Mouse (Mus musculus) limb, embryonic 10.5 days (tissue): Measurements from ENCODE around the gene Gm49510. TPM values are rescaled to one million over a fixed set of nuclear protein-coding genes. Genes with fewer than 3 reads are reported as not detected.
A peak's percentile ranks its signal among the peaks of the same experiment; 100 is the strongest.

Experiments used
- DNase-seq: peaks from one replicate; pipeline ENCODE4 v3.0.0-alpha.2; 2017; ENCODE audit warnings: low spot score
- H3K27ac ChIP-seq: fragments of 300-500 bp; sonication (generic); 2 replicates; pipeline ENCODE4 v1.5.1; 2016; ENCODE audit warnings: mild to moderate bottlenecking
- H3K27me3 ChIP-seq: fragments of 300-500 bp; sonication (generic); 2 replicates; pipeline ENCODE4 v1.6.1; 2016; ENCODE audit warnings: low read depth, mild to moderate bottlenecking; ENCODE audit not compliant: poor library complexity, severe bottlenecking
- H3K36me3 ChIP-seq: fragments of 300-500 bp; sonication (generic); 2 replicates; pipeline ENCODE4 v1.6.1; 2016; ENCODE audit warnings: mild to moderate bottlenecking, moderate library complexity
- H3K4me1 ChIP-seq: fragments of 300-500 bp; sonication (generic); 2 replicates; pipeline ENCODE4 v1.6.1; 2016
- H3K4me3 ChIP-seq: fragments of 300-500 bp; sonication (generic); 2 replicates; pipeline ENCODE4 v1.5.1; 2016; ENCODE audit warnings: mild to moderate bottlenecking, moderate library complexity
- H3K9me3 ChIP-seq: fragments of 300-500 bp; sonication (generic); replicated peaks from 2 replicates; pipeline ENCODE4 v1.6.1; 2016; ENCODE audit warnings: mild to moderate bottlenecking
- WGBS: fragments of 180-500 bp; shearing (Covaris S2); methylation state at CpG from one replicate; pipeline ENCODE4 v1.1.7; 2016; 5-methylcytosine and 5-hydroxymethylcytosine counted together
- polyA plus RNA-seq: library from polyadenylated mRNA; unstranded; fragments of >200 nt; fragmentation: Nextera tagmentation; extraction: Ambion mirVana; gene quantifications from 2 replicates; pipeline ENCODE4 v1.2.1, GENCODE M21; 2016

Gene Gm49510
- 0.13 and 0.51 TPM in 2 replicates for polyA plus RNA-seq

GRCm38 (mm10) chr15:78899409-78899739 is at the start of gene Gm49510:
Gene Gm49510 (plus strand): TSS chr15:78899667.
- DNase-seq = no peak
- WGBS = under 1% methylated on average over 20 of the region's 20 CpGs
- peaks cover 64% of the 10 kb centered on the region for H3K4me1 ChIP-seq
- H3K4me3 ChIP-seq = peak within 1 kb of the TSS; percentile 76
- peaks cover 41% of the 10 kb centered on the region for H3K36me3 ChIP-seq
- H3K27ac ChIP-seq = peak within 1 kb of the TSS; percentile 91
- 0 out of 2 replicates have a peak, but pooled peaks cover 3% of the 10 kb centered on the region for H3K27me3 ChIP-seq
- H3K9me3 ChIP-seq = no peaks in the 10 kb centered on the region

DNA sequence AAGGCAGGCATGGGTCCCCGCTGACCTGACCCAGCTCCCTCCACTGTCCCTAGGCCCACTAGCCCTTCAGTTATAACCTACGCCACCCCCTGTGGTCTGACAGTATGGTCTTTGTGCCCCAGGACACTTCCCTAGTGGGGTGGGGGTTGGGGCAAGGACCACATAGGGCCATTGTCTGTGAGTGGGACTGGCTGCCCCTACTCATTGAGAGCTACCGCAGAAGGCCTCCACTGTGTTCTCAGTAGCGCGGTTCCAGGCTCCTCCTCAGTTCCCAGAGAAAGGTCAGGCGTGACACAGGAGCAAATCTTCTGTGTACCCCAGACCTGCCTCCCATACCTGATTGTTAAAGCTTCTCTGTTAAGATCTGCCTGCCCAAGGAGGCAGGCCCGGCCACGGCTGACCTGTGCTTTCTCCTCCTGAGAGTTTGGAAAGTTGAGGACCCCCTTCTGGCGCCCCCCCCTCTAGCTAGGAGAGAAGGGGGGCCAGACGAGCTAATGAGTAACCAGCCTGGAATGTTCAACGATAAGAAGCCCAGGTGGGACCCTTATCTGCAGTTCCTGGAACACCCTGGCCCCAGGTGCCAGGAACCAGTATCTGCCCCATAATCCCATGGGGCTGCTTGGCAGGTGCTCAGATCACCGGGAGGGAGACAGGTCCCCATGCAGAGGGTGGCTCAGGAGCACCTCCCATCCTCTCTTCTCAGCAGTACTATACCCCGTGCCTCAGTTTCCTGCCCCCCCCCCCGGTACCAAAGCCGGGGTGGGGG is 49.2 kb upstream of the Gm49510 start:
- H3K4me3 ChIP-seq = no peak overlapping the region
- H3K27me3 ChIP-seq = 0 out of 2 replicates have a peak, but pooled peaks cover 3% of the 10 kb centered on the region
- 0 out of 2 replicates have a peak overlapping the region, but pooled peaks have one; percentile 1 for H3K27ac ChIP-seq
- no peak for DNase-seq
- H3K4me1 ChIP-seq = peaks cover 43% of the 10 kb centered on the region
- H3K36me3 ChIP-seq = peaks cover 19% of the 10 kb centered on the region
- no peaks in the 10 kb centered on the region for H3K9me3 ChIP-seq
- WGBS = 79% methylated on average over 15 of the region's 15 CpGs

GRCm38 (mm10) chr15:78850944-78851343 is 48.5 kb upstream of the Gm49510 start:
- Histone ChIP-seq H3K27ac (no peak overlapping the region), H3K36me3 (peaks cover 19% of the 10 kb centered on the region), H3K4me1 (peaks cover 38% of the 10 kb centered on the region), H3K27me3 (0 out of 2 replicates have a peak, but pooled peaks cover 3% of the 10 kb centered on the region), H3K9me3 (no peaks in the 10 kb centered on the region), H3K4me3 (no peak overlapping the region)
- 72% methylated on average over 6 of the region's 6 CpGs for WGBS
- DNase-seq = no peak

DNA sequence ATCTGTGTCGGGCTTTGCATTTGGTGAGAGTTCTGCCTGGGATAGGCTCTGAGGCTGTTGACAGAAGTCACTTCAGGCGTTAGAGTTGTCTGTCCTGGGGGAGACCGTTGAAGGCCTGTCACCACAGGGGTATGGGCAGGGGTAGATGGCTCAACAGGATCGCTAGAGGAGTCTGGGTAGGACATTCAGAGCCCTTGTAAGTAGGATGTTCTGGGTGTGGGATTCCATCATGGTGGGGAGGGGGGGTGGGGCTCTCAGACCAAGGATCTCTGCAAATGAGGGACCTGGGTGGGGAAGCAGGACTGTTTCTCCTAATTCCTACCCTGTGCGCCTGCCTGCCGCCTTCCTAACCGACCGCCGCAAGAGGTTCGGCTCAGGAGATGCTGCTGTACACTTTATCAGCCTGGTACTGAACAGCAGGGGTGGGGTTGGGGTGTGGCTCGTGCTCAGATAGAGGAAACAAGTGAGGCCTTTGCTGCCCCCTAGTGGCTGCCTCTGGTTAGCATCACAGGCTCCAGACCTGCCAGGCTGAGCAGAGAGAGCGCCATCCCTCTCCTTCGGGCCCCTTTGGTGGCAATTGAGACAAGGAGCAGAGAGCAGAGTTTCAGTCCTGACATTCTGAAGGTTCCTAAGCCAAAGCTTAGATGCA is 47.8 kb upstream of the Gm49510 start:
- no peak overlapping the region for H3K4me3 ChIP-seq
- H3K9me3 ChIP-seq = no peaks in the 10 kb centered on the region
- WGBS = 17% methylated on average over 13 of the region's 13 CpGs
- 0 out of 2 replicates have a peak, but pooled peaks cover 3% of the 10 kb centered on the region for H3K27me3 ChIP-seq
- H3K36me3 ChIP-seq = peaks cover 19% of the 10 kb centered on the region
- H3K4me1 ChIP-seq = peaks cover 38% of the 10 kb centered on the region
- peak; percentile 96 for DNase-seq
- no peak overlapping the region for H3K27ac ChIP-seq

- Histone ChIP-seq H3K27me3 (no peaks in the 10 kb centered on the region), H3K9me3 (no peaks in the 10 kb centered on the region), H3K36me3 (no peaks in the 10 kb centered on the region), H3K27ac (no peak within 1 kb of the TSS), H3K4me1 (peaks cover 34% of the 10 kb centered on the region), H3K4me3 (no peak within 1 kb of the TSS)
- 78% methylated on average over 8 of the region's 8 CpGs for WGBS
- no peak for DNase-seq
Measured at GRCm38 (mm10) chr15:78855303-78855965, 44.0 kb upstream of the Gm49510 start, which contains the start of gene Lgals2. Gene Lgals2 (minus strand): TSS chr15:78855529.

DNA sequence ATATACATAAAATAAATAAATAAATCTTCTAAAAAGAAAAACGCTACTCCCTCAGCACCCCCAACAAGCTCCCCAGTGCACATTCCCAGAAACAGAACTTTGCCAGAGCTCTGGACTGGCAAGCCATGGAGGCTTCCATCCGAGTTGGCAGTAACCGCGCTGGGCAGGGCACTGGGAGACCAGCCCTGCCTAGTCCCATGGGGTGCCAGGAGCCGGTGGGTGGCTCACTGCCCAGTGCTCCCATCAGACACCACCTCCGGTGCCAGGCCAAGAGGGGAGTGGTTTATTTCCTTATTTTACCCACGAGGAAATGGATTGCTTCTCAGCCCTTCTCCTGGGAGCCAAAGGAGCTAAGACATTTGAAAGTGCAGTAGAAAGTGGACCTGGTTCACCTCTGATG is 42.5 kb upstream of the Gm49510 start:
- no peak for DNase-seq
- no peaks in the 10 kb centered on the region for H3K27me3 ChIP-seq
- H3K9me3 ChIP-seq = no peaks in the 10 kb centered on the region
- no peak overlapping the region for H3K4me3 ChIP-seq
- no peak overlapping the region for H3K27ac ChIP-seq
- H3K36me3 ChIP-seq = no peaks in the 10 kb centered on the region
- 85% methylated on average over 7 of the region's 7 CpGs for WGBS
- peaks cover 18% of the 10 kb centered on the region for H3K4me1 ChIP-seq

GRCm38 (mm10) chr15:78859311-78859710 is 40.2 kb upstream of the Gm49510 start:
- peaks cover 30% of the 10 kb centered on the region for H3K4me1 ChIP-seq
- DNase-seq = no peak
- H3K9me3 ChIP-seq = no peaks in the 10 kb centered on the region
- H3K36me3 ChIP-seq = no peaks in the 10 kb centered on the region
- 77% methylated on average over 4 of the region's 4 CpGs for WGBS
- no peak overlapping the region for H3K27ac ChIP-seq
- H3K27me3 ChIP-seq = no peaks in the 10 kb centered on the region
- H3K4me3 ChIP-seq = no peak overlapping the region

- 80% methylated on average over 6 of the region's 6 CpGs for WGBS
- Histone ChIP-seq H3K36me3 (no peaks in the 10 kb centered on the region), H3K9me3 (no peaks in the 10 kb centered on the region), H3K27ac (no peak overlapping the region), H3K4me1 (peaks cover 26% of the 10 kb centered on the region), H3K27me3 (no peaks in the 10 kb centered on the region), H3K4me3 (no peak overlapping the region)
- DNase-seq = no peak
Measured at GRCm38 (mm10) chr15:78859714-78860113, 39.8 kb upstream of the Gm49510 start.

DNA sequence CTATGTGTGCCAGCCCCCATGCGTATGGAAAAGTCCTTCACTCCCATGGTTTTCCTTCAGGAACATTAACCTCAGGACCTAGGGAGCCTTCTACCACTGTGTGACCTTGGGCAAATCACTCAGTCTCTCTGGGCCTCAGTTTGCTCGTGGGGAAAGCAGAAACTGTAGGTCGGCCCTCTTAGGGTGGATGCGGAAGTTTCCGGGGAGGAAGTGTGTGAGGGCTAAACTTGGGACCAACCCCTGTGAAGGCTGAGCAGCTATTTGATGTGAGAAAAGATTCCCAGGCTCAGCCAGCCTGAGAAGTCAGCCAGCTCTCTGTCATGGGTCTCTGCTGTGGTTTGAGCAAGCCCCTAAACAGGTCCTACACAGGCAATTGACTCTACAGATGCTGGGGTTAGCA is 37.2 kb upstream of the Gm49510 start:
- no peaks in the 10 kb centered on the region for H3K9me3 ChIP-seq
- H3K4me1 ChIP-seq = peaks cover 29% of the 10 kb centered on the region
- no peaks in the 10 kb centered on the region; the same call in 1 of the 2 replicates for H3K27me3 ChIP-seq
- 93% methylated on average over 5 of the region's 5 CpGs for WGBS
- no peak for DNase-seq
- H3K4me3 ChIP-seq = no peak overlapping the region
- H3K36me3 ChIP-seq = no peaks in the 10 kb centered on the region
- no peak overlapping the region for H3K27ac ChIP-seq

- Histone ChIP-seq H3K27ac (peak overlapping the region; percentile 61; the same call in 1 of the 2 replicates), H3K36me3 (no peaks in the 10 kb centered on the region), H3K4me3 (no peak overlapping the region), H3K4me1 (peaks cover 33% of the 10 kb centered on the region), H3K27me3 (no peaks in the 10 kb centered on the region; the same call in 1 of the 2 replicates), H3K9me3 (no peaks in the 10 kb centered on the region)
- DNase-seq = no peak
- 89% methylated on average over 2 of the region's 2 CpGs for WGBS
Measured at GRCm38 (mm10) chr15:78863154-78863553, 36.3 kb upstream of the Gm49510 start.

- no peak for DNase-seq
- Histone ChIP-seq H3K9me3 (no peaks in the 10 kb centered on the region), H3K36me3 (no peaks in the 10 kb centered on the region), H3K27ac (peak overlapping the region; percentile 61), H3K4me1 (peaks cover 37% of the 10 kb centered on the region), H3K4me3 (no peak overlapping the region), H3K27me3 (no peaks in the 10 kb centered on the region; the same call in 1 of the 2 replicates)
- WGBS = 45% methylated on average over 13 of the region's 13 CpGs
Measured at GRCm38 (mm10) chr15:78863852-78864253, 35.6 kb upstream of the Gm49510 start.

DNA sequence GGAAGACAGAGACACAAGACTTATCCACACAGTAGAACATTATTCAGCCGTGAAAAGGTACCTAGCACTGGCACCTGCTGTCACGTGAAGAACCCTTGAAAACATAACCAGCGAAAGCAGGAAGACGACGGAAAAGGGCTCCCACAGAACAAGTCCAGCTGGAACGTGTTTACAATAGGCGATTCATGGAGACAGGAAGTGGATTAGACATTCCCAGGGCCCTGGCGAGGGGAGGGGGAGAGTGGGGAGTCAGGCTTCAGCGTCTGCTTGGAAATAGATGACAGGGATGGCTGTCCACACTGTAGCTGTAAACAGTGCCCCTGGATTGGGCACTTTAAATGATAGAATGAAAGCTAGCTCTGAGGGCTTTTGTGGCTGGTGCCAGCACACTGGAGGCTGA is 31.1 kb upstream of the Gm49510 start:
- H3K4me3 ChIP-seq = 0 out of 2 replicates have a peak overlapping the region, but pooled peaks have one; percentile 6
- H3K27ac ChIP-seq = peak overlapping the region; percentile 84
- peaks cover 32% of the 10 kb centered on the region for H3K4me1 ChIP-seq
- H3K9me3 ChIP-seq = no peaks in the 10 kb centered on the region
- no peaks in the 10 kb centered on the region; the same call in 1 of the 2 replicates for H3K27me3 ChIP-seq
- DNase-seq = peak; percentile 71
- H3K36me3 ChIP-seq = no peaks in the 10 kb centered on the region
- 21% methylated on average over 9 of the region's 9 CpGs for WGBS
